Mouse (Mus musculus) cerebellum, adult 8-10 months (tissue): ENCODE results near the gene Tesc.

Experiments
- DNase-seq: peaks from one replicate; pipeline ENCODE4 v3.0.0; 2022

Gene Tesc

DNA sequence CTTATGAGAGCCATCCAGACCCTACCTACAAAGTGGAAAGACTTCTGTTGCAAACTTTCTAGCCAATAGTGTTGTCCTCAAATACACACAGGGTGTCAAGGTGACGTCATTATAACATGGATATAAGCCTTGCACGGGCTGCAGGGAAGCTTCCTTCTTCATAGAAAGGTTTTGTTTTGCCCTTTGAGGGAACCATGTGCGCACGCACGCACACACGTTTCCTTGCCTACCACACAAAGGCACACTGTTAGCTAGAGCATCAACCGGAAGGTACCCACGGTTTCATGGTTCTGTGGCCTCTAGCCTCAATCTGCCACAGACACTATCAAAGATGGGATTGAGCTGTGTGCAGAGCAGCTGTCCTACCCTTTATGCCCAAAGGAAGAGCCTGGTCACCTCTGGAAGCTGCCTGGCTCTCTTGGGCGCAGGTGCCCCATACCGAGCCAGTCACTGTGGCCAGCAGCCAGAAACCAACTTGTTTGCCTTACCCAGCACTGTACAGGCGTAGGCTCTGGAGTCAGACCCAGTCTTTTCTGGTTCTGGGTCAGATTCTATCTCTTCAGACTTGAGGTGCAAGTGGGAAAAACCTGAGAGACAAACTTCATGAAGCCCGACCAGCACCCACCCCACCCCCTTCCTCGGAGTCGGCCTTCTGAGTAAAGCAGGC lies 19.7 kb downstream of the Tesc start:
- DNase-seq: no peak

DNA sequence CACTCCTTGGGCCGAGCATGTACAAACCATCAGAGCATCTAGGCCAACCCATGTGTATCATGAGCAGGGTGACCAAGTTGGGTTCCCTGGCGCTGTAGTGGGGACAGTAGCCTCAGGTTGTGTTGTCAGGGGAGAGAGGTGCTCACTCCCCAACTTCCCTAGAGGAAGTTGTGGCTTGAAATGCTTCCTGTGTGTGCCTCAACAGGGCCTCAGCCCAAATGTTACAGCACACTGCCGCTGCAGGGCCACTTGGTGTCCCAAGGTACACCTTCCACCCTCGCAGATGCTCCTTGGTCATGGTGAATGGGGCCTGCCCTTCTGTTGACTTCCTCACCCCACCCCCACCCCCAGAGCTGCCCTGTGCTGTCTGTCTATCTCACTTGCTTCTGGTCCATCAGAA lies 20.9 kb downstream of the Tesc start:
- DNase-seq: no peak

DNA sequence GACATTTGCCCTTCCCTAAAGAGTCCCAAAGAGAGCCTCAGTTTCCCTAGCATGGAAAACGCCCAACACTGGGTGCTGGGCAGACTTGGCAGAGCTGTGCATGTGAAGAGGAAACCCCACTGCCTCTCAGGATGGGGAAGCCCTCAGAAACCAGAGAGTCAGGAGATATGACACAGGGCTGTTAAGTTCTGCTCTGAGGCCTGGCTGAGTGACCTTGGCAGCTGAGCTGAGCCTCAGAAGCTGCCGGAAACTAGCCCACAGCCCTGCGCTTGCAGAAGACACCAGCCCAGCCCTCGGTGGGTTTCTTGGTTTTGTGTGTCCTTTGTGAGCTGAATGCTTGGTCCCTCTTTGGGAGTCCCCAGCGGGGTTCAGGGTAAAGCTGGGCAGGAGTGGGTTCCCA lies 21.4 kb downstream of the Tesc start:
- DNase-seq: no peak

DNA sequence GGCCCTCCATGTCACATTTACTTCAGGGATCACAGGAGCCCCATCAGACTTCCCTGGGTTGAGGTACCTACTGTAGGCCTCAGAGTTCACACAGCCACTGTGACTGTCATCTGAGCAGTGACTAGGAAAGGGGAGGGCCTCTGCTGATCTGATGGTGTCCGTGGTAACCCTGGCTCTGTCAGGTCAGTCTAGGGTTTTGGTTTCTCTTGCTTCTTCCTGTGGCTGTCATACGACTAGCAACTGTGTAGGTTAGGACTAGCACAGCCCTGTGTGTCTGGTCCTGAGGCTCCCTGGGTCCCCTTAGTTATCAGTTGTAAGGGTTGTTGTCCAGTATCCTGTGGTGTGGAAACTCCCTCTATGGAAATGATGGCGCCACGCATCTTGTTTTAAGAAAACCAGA lies 23.2 kb downstream of the Tesc start:
- DNase-seq: no peak

DNA sequence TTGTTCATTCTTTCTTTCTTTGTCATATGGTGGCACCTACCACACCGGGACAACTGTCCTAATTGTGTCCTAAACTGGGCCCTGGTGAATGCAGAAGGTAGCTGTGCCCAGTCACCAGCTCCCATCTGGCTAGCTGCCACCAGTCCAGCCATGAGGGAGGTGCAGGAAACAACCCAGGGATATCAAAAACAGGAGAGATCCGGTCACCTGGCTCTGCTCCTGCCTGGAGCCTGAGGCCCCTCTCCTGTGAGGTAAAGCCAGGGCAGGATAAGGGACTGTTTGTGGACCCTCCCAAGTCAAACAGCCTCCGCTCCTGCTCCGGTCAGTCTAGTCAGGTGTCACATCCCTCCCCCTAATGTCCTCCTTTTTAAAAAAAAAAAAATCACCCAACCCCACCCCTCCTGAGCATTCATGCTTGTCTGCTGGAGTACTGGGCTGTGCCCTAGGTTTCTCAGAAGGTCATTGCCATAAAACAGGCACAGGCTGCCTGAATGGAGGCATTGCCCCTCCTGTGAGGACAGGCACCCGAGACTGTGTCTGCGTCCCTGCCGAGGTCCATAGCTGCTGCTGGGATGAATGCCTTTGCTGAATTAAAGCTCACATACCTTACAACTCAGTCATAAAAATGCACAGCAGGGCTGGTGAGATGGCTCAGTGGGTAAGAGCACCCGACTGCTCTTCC lies 24.6 kb downstream of the Tesc start:
- peak; percentile 80 for DNase-seq

DNA sequence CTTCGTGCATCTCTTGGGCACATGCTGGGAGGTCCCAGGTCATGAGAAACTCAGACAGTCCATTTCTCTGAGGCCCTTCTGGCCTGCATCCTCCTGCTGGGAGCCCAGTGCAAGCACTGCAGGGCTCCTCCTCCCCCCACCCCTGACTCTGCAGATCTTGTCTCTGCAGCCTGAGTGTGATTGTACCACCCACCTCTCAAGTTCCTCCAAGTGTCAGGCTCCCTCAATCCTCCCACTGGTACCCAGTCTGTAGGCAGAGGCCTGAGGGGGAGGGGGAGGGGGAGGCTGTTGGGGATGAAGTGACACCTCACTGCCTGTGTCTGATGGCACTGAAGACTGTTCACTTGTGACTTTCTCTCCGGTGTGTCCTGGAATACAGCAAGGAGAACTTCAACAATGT lies 25.7 kb downstream of the Tesc start:
- no peak for DNase-seq

DNA sequence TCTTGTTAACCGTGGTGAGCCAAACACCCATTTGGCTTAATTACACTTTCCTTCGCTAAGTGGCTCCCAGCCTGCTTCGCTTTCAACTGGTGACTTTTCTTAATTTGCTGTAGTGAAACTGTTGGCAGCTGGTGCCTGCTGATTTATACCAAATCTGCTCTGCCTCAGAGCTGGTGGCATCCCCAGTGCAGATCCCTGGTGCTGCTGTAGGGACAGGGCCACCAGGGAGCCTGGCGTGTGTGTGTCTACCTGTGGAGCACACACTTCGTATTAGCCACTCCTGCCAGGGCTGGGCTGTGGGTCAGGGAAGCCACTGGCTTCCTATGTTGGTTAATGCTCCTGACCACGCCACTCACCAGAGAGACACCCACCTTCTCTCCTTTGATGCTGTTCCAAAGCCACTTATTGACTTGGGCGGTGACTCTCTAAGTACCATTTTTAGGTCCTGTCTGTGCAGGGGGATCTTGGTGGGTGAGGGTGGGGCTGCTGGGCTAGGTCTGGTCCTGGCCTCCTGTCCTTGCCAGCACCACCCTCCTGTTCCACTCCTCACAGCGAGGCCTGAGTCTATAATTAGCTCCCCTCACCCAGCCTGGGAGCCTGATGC lies 30.1 kb downstream of the Tesc start:
- DNase-seq: no peak

DNA sequence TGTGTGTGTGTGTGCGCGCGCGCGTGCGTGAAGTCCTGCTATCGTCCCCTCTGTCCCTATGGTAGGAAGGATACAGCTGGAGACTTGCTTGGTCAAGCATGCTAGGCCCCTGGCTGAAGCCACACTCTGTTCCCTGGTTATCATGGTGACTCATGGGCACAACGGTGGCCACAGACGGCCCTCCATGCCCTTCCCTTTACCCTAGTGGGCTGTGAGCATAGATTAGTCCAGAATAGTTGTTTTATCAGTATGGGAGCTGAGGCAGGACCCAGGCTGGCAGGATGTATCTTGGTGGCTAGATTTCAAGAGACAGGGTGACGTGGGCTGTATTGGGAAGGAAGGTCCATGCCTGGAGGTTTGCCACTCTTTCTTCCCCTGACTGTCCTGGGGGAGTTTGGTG lies 31.3 kb downstream of the Tesc start:
- no peak for DNase-seq

DNA sequence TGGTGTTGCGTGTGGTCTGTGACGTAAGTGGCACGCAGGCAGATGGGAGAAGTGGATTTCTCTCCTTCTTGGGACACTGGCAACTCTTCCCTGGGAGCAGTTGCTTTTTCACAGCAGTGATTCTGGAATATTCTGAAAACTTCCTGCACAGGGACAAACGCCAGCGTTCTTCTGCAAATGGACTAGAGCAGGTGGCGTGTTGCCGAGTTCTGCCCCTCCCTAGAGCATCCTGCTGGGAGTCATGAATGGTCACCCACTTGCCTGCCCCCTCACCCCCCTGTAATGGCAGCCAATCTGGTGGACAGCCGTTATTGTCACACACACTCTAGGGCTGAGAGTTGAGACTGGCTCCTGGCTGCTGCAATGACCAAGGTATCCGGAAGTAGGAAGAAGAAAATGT lies 32.1 kb downstream of the Tesc start:
- no peak for DNase-seq

DNA sequence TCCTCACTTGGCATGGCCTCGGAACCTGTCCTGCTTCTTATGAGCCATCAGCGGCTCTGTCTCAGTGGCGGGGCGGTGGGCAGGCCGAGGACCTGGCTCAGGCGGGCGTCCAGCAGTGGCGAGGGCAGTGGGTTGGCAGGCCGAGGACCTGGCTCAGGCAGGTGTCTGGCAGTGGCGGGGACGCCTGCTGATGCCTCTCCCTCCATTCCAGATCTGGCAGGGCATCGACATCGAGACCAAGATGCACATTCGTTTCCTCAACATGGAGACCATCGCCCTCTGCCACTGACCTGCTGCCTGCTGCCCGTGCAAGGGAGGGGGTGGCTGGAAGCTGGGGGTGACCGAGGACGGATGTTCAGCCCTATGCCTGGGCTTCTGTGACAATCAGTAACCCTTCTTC lies 33.8 kb downstream of the Tesc start:
- DNase-seq: peak; percentile 62

DNA sequence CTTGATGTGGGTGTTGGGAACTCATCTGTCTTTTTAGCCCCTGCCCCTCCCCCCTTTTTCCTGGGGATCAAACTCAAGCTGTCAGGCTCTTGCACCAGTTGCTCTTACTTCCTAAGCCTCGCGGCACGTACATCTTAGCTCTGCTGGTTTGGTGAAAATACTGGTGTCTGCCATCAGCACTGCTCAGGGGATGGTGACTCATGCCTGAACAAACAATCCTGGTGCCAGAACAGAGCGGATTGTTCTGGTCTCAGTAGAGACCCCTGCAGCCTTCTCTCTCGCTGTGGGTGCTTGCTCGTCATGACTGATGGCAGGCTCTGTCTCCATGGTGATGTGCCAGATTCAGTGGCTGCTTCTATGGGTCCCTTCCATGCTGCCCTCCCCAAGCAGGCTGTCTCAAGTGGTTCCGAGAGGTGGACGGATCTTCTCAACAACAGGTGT lies 35.7 kb downstream of the Tesc start:
- no peak for DNase-seq

DNA sequence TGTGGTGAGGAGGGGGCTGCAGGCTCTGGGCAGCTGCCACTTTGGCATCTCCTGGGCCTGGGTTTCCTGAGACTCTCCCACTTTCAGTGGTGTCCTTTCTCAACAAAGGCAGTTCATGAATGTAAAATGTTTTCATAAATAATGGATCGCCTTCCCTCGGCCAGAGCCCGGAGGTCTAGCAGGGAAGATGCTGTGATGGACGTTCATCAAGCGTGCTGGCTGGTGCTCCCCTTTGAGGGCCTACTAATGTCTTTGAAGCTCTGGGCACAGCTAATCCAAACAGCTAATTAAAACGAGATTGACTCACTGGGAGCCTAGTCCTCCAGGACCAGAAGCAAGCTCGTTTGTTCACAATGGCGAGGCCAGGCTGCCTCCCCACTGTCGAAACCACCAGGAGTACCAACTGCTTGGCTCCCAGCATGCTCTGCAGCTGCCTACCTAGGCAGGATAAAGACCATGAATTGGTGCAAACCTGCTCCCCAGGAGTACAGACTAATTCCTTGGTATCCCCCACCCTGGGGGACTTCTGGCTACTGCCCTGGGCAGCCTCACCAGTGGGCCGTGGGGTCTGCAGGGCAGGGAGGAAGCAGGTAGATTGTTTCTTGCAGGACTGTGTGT lies 36.9 kb downstream of the Tesc start:
- no peak for DNase-seq

DNA sequence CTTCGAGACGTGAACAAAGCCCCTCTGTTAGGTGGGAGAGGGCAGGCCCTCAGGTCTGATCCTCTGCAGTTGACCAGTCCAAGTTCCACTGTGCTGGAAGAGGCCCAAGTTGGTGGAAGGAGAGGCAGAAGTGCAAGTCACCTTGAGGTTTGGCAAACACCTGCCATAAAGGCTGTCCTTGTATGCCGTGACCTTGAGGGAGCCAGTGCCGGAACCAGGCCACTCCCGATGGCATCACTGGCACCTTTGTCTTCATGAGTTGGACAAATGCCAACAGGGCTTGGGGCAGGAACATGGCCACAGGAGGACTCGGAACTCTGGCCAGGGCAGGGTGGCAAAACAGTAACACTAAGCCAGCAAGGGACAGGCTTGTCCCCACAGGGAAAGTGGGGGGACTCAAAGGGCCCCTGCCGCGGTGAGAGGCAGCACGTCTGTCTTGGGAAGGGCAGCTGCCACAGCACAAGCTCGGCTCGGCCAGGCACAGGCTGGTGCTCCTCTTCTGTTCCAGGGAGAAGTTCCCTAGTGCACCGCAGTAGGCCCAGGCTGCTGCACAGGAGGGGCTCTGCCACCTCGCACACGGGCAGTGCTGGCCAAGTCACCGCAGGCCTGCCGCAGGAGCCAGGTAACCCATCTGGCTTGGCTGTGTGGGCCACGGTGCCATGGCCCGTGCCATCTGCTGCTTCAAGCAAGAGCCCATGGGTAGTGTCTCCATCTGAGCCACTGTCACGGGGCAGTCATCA lies 38.1 kb downstream of the Tesc start:
- peak; percentile 87 for DNase-seq

DNA sequence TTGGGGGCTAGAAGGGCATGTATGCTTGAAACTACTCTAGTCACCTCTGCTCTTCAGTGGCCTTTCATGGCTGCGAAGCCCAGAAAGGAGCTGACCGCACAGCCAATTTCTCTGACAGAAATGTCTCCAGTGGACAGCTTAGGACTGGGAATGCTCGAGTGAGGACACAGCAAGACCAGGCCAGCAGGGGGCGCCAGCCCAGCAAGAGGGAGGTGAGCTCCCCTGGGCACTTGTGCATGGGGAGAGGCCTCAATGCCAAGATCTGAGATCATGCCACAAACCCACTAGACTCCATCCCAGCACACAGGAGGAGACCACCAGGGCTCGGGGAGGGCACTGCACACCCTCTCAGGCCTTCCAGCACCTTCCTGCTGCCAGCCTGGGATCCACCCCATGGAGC lies 39.3 kb downstream of the Tesc start:
- peak; percentile 85 for DNase-seq

DNA sequence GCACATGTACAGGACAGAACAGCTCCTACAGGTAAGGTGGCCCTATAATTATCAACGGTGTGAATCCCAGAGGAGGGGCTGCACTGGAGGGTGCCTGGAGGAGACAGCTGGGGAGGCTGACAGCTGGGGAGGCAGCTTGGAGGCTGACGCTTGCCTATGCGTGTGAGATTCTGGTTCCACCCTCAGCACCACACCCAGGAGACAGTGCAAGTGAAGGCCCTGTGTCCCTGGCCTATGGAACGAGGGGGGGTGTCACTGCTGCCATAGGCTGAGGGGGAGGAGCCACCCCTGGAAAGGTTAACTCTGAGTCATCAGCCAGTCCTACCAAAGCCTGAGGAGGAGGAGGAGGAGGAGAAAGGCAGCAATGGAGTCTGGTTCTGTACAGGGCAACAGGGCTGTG lies 40.0 kb downstream of the Tesc start:
- no peak for DNase-seq

DNA sequence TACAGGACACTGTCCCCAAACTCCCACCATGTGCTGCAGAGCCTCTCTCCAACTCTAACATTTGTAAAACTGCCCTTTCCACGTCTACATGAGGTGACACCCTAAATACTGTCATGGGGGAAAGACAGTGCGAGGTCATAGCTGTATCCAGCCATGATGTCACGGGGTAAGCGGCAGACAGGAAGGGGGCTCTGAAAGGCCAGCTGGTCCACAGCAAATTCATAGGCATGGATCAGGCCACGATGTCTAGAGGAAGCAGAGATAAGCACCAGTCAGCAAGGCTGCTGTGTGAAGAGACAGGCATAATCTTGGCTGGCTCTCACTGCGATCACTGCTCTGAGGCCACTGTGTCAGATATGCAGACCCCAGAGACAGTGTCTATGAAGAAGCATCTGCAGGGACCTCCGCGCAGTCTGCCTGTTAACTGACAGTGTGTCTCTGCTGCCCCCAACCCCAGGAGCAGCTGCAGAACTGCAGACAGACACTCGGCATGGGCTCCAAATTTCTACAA lies 40.5 kb downstream of the Tesc start:
- no peak for DNase-seq

DNA sequence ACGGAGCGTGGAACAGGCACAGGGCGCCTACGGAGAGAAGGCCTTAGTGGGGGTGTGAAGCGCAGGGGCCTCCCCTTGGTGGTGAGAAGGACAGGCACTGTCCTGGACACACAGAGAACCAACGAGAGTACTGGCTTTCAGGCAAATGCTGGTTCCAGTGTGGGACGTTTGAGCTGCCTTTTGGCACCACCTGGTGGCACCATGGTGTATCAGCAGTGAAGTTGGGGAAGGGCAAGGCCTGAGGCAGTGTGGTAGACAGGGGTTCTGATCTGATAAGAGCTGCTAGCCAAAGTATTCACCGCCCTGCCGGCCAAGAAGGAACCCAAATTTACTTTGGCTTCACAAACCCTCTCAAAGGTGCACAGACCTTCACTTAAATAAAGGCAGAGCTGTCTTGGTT lies 41.8 kb downstream of the Tesc start:
- peak; percentile 89 for DNase-seq

DNA sequence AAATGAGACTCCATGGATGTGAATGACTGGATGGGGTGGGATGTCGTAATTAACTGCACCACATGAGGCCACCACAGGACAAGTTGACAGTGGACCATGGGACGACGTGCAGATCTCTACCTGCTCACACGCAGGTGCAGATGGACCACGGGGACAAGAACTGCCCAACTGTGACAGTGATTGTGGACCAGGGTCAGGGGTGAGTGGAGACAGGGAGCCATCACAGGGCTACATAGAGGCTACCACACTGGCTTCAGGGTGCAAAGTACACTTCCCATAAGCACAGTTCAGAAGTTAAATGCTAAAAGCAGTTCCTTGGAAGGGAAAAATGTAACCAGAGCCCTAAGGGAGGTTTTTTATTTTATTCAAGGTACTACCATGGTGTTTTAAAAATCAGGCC lies 44.2 kb downstream of the Tesc start:
- no peak for DNase-seq

DNA sequence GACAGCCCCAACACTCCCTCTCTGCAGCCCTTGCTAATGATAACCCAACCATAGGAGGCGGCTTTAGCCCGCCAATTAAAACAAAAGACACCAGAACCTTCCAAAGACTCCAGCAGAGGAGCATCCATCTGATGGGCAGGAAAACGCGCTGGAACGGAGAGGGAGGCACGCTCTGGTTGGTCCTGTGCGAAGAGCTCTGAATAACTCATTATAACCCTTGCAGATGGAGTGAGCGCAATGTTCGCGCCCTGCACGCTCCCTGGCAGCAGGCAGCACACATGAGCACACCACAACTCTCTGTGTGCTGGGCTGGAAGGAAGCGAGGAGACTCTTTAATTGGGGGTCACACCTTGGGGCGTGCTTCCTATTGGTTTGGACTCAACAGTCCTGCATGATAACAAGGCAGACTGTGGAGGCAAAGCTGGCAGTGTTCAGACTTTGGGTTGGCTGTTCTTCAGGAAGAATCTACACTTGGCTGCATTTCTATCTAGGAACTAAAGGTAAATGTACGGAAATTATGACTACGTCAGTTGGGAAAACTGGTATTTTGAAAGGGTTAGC lies 45.8 kb downstream of the Tesc start:
- DNase-seq: no peak

DNA sequence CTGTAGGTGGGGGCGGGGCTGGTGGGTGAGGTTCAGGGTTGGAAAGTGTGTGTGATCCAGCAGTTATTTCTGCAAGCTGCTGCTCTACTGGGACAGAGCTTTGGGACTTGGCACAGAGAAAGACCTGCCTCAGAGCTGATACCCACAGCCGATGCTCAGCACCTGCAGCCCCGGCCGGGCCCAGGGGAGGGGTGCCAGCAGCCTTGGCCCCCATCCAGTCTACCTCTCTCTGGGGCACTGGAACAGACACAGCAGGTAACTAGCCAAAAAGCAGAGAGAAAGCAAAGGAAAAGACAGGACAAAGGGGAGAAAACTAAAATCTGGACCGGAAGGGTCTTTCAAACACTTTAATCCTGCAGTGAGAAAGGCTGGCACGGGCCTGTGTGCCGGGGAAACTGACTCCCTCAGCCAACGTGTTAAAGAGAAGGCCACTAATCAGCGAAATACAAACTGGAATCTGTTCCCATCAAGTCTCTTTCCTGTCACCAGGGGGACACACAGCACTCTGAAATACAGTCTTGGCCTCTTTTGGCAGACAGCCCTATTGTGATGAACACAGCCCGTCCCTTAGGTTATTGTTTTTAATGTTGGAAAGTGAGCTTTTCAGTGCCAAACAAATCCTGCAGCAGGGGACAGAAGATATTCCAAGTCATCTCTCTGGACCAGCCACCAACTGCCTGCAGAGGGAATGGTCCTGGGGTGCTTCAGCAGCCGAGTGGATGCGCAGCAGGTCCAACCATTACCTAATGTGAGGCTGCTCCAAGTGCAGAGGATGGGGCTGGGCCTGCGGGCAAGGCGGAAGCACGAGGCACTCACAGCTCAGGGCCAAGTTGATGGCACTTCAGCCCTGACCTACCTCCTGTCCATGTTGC lies 49.4 kb downstream of the Tesc start:
- peak; percentile 69 for DNase-seq

DNA sequence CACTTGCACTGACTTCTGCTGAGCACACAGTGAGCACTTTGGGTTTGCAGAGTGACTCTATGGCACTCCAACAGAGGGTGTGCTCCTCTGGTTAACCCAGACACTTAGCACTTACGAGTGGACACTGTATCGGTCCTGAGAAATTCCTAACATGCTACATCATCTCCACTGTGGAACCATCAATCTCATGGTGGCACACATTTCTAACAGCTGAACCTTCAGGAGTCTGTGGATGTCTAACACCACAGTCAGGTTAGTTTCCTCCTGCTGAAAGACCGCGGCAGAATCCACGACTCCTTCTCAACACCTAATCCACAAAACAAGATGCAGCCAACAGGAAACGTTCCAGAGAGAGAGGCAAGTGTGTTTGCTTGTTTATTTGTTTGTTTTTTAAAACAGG lies 51.0 kb downstream of the Tesc start:
- no peak for DNase-seq

DNA sequence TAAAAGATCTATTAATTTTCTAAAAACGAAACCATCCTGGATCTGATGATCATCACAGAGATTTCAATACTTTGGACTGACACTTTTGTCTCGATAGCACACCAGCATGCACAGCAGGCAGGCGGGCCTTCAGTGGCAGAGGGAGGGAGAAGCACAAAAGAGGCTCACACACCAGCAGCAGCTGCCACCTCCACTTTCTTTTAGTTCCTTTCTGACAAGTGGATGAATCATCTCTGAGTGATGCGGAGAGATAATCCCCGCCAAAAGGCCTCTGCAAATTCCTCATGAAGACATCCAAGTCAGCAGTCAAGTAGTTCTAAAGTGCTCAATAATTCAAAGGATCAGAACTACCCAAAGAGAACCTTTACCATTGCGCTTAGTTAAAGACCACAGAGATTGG lies 51.8 kb downstream of the Tesc start:
- no peak for DNase-seq
